Comparison of ENCODE assay signal across 8 mouse cellular contexts in the genomic region with DNA sequence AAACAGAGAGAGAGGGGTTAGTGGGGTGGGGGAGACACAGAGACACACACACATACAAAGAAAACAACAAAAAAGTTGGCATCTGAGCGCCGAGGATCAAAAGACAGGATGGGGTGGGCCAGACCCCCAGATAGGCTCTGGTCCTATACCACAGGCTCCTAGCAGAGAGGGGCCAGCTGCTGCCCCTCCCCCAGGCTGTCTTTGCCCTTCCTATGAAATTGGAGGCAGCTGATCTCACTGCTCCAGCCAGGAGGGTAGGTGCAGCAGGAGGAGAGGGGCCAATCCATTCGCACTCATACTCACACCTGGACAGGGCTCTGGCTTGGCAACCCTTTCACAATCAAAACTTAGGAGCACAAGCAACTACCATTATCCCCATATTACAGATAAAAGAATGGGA. TPM values are rescaled to one million over a fixed set of nuclear protein-coding genes. Genes with fewer than 3 reads are reported as not detected.
A peak's percentile ranks its signal among the peaks of the same experiment; 100 is the strongest.
DNase-seq lines count a peak whose midpoint lies in the region; ATAC-seq and TF ChIP-seq lines count a peak whose summit lies in the region.

No protein-coding gene starts in this region.

- 0 out of 2 replicates have a peak overlapping the region, but pooled peaks have one; percentile 72 for H3K27ac ChIP-seq in testis, adult 2 months (ENCODE audit: control insufficient read depth, insufficient read depth, low read depth, low read length)
- H3K27ac ChIP-seq in liver, embryonic 13.5 days = peak overlapping the region; percentile 79

- no peak for DNase-seq in testis, postnatal 14 days (ENCODE audit: low spot score)
- DNase-seq in liver, embryonic 13.5 days = no peak
- peak; percentile 49 for DNase-seq in thymus, postnatal 25 days
- no peak for DNase-seq in spleen, postnatal 10 days (ENCODE audit: low spot score in 2 of 2)

- TF ChIP-seq CTCF in testis, adult 2 months (IDR thresholded peaks at IDR 0.05; ENCODE audit: control insufficient read depth, insufficient read depth, insufficient replicate concordance, low read depth, low read length) = no peak

- H3K27me3 ChIP-seq in erythroblast, embryonic 14.5 days (ENCODE audit: control insufficient read depth) = peaks cover 19% of the 10 kb centered on the region
- no peaks in the 10 kb centered on the region for H3K27me3 ChIP-seq in testis, adult 2 months (ENCODE audit: control insufficient read depth, insufficient read depth, low read length)
- no peaks in the 10 kb centered on the region for H3K27me3 ChIP-seq in liver, embryonic 13.5 days

- peak overlapping the region; percentile 68 for H3K4me2 ChIP-seq in liver, embryonic 13.5 days

- peaks cover 58% of the 10 kb centered on the region for H3K4me1 ChIP-seq in erythroblast, embryonic 14.5 days (ENCODE audit: control insufficient read depth)
- H3K4me1 ChIP-seq in testis, adult 2 months (ENCODE audit: control insufficient read depth, insufficient read depth, low read length) = peaks cover 26% of the 10 kb centered on the region
- peaks cover 65% of the 10 kb centered on the region for H3K4me1 ChIP-seq in liver, embryonic 13.5 days (replicated peaks)

- no peak for ATAC-seq in erythroblast, adult 5-6 weeks (replicated peaks; ENCODE audit: low FRiP score, poor library complexity, severe bottlenecking)
- ATAC-seq in liver, embryonic 13.5 days (ENCODE audit: low read depth) = 0 out of 2 replicates have a peak, but pooled peaks have one; percentile 1
- no peak for ATAC-seq in megakaryocyte-erythroid progenitor cell, adult 5-6 weeks (replicated peaks; ENCODE audit: low FRiP score, low TSS enrichment, poor library complexity, severe bottlenecking)

- 56% methylated on average over 3 of the region's 3 CpGs for WGBS in liver, embryonic 13.5 days (ENCODE audit: insufficient replicate concordance)

- peak overlapping the region; percentile 61 for H3K9ac ChIP-seq in liver, embryonic 13.5 days

- no peaks in the 10 kb centered on the region for H3K9me3 ChIP-seq in erythroblast, embryonic 14.5 days (ENCODE audit: control insufficient read depth, low read length)
- H3K9me3 ChIP-seq in liver, embryonic 13.5 days (replicated peaks) = no peaks in the 10 kb centered on the region

- no peaks in the 10 kb centered on the region for H3K36me3 ChIP-seq in erythroblast, embryonic 14.5 days (ENCODE audit: control insufficient read depth)
- no peaks in the 10 kb centered on the region for H3K36me3 ChIP-seq in testis, adult 2 months (ENCODE audit: control insufficient read depth, insufficient read depth, low read length)
- no peaks in the 10 kb centered on the region for H3K36me3 ChIP-seq in liver, embryonic 13.5 days

- no peak for TF ChIP-seq POLR2A in testis, adult 2 months (IDR thresholded peaks at IDR 0.05; ENCODE audit: control insufficient read depth, low read depth, low read length)

- H3K4me3 ChIP-seq in erythroblast, embryonic 14.5 days (replicated peaks) = peak overlapping the region; percentile 61
- peak overlapping the region; percentile 68; the same call in 1 of the 2 replicates for H3K4me3 ChIP-seq in testis, adult 2 months (ENCODE audit: control insufficient read depth, low read depth, low read length)
- peak overlapping the region; percentile 50 for H3K4me3 ChIP-seq in liver, embryonic 13.5 days (replicated peaks)

RNA-seq across cellular contexts. Expression of gene Lmna, which starts 0.5 kb away (rescaled TPM):
- 137 and 158 TPM in 2 replicates for polyA plus RNA-seq in erythroblast, embryonic 14.5 days (2012)
- 6.9 and 9.0 TPM in 2 replicates for total RNA-seq in erythroblast, adult 5-6 weeks (2015; ENCODE audit: low replicate concordance)
- 45.6 and 52.7 TPM in 2 replicates for total RNA-seq in erythroblast, adult 5-6 weeks (2017; ENCODE audit: low replicate concordance)
- 14.4 and 16.7 TPM in 2 replicates for polyA plus RNA-seq in testis, adult 2 months (2012; rRNA removed)
- 165 and 184 TPM in 2 replicates for polyA plus RNA-seq in liver, embryonic 13.5 days (2015; fragmentation: Nextera tagmentation; extraction: Ambion mirVana)
- total RNA-seq in megakaryocyte-erythroid progenitor cell, adult 5-6 weeks (2014; fragmentation: Nextera tagmentation) = 43.0 and 61.7 TPM in 2 replicates
- 49.4 and 66.7 TPM in 2 replicates for total RNA-seq in megakaryocyte-erythroid progenitor cell, adult 5-6 weeks (2017)

RNA-seq across cellular contexts. Expression of gene Mex3a, which starts 22.9 kb away (rescaled TPM):
- polyA plus RNA-seq in erythroblast, embryonic 14.5 days (2012) = 0.01 and 0.02 TPM in 2 replicates
- total RNA-seq in erythroblast, adult 5-6 weeks (2015; ENCODE audit: low replicate concordance) = 0.19 and 1.5 TPM in 2 replicates
- total RNA-seq in erythroblast, adult 5-6 weeks (2017; ENCODE audit: low replicate concordance) = 0.34 TPM in 1 of 2 replicates, not detected in the other
- 1.4 and 1.5 TPM in 2 replicates for polyA plus RNA-seq in testis, adult 2 months (2012; rRNA removed)
- polyA plus RNA-seq in liver, embryonic 13.5 days (2015; fragmentation: Nextera tagmentation; extraction: Ambion mirVana) = 1.2 and 1.5 TPM in 2 replicates
- total RNA-seq in megakaryocyte-erythroid progenitor cell, adult 5-6 weeks (2014; fragmentation: Nextera tagmentation) = 5.4 and 5.6 TPM in 2 replicates
- 3.3 and 7.8 TPM in 2 replicates for total RNA-seq in megakaryocyte-erythroid progenitor cell, adult 5-6 weeks (2017)

RNA-seq across cellular contexts. Expression of gene Rab25, which starts 38.9 kb away (rescaled TPM):
- not detected in 2 replicates for polyA plus RNA-seq in erythroblast, embryonic 14.5 days (2012)
- total RNA-seq in erythroblast, adult 5-6 weeks (2015; ENCODE audit: low replicate concordance) = not detected in 2 replicates
- total RNA-seq in erythroblast, adult 5-6 weeks (2017; ENCODE audit: low replicate concordance) = not detected in 2 replicates
- polyA plus RNA-seq in testis, adult 2 months (2012; rRNA removed) = 0.10 and 1.9 TPM in 2 replicates
- 0.15 TPM in 1 of 2 replicates, not detected in the other for polyA plus RNA-seq in liver, embryonic 13.5 days (2015; fragmentation: Nextera tagmentation; extraction: Ambion mirVana)
- total RNA-seq in megakaryocyte-erythroid progenitor cell, adult 5-6 weeks (2014; fragmentation: Nextera tagmentation) = not detected in 2 replicates
- total RNA-seq in megakaryocyte-erythroid progenitor cell, adult 5-6 weeks (2017) = 0.14 TPM in 1 of 2 replicates, not detected in the other

RNA-seq across cellular contexts. Expression of gene Lamtor2, which starts 43.6 kb away (rescaled TPM):
- polyA plus RNA-seq in erythroblast, embryonic 14.5 days (2012) = 7.4 and 12.2 TPM in 2 replicates
- 4.2 and 8.6 TPM in 2 replicates for total RNA-seq in erythroblast, adult 5-6 weeks (2015; ENCODE audit: low replicate concordance)
- 14.3 and 15.8 TPM in 2 replicates for total RNA-seq in erythroblast, adult 5-6 weeks (2017; ENCODE audit: low replicate concordance)
- polyA plus RNA-seq in testis, adult 2 months (2012; rRNA removed) = 46.9 and 53.9 TPM in 2 replicates
- 88.4 and 95.9 TPM in 2 replicates for polyA plus RNA-seq in liver, embryonic 13.5 days (2015; fragmentation: Nextera tagmentation; extraction: Ambion mirVana)
- 36.4 and 68.6 TPM in 2 replicates for total RNA-seq in megakaryocyte-erythroid progenitor cell, adult 5-6 weeks (2014; fragmentation: Nextera tagmentation)
- total RNA-seq in megakaryocyte-erythroid progenitor cell, adult 5-6 weeks (2017) = 57.0 and 87.8 TPM in 2 replicates

RNA-seq across cellular contexts. Expression of gene Ubqln4, which starts 44.3 kb away (rescaled TPM):
- polyA plus RNA-seq in erythroblast, embryonic 14.5 days (2012) = 2.6 and 3.1 TPM in 2 replicates
- total RNA-seq in erythroblast, adult 5-6 weeks (2015; ENCODE audit: low replicate concordance) = 5.4 and 7.9 TPM in 2 replicates
- 5.7 and 10.0 TPM in 2 replicates for total RNA-seq in erythroblast, adult 5-6 weeks (2017; ENCODE audit: low replicate concordance)
- polyA plus RNA-seq in testis, adult 2 months (2012; rRNA removed) = 51.4 and 55.3 TPM in 2 replicates
- 20.7 and 22.8 TPM in 2 replicates for polyA plus RNA-seq in liver, embryonic 13.5 days (2015; fragmentation: Nextera tagmentation; extraction: Ambion mirVana)
- total RNA-seq in megakaryocyte-erythroid progenitor cell, adult 5-6 weeks (2014; fragmentation: Nextera tagmentation) = 72.3 and 94.1 TPM in 2 replicates
- 52.5 and 56.0 TPM in 2 replicates for total RNA-seq in megakaryocyte-erythroid progenitor cell, adult 5-6 weeks (2017)
